Comparison of ENCODE assay signal across 24 mouse cellular contexts in genomic region chr4:147965712-147966111, GRCm38 (mm10). TPM values are rescaled to one million over a fixed set of nuclear protein-coding genes. Genes with fewer than 3 reads are reported as not detected.
A peak's percentile ranks its signal among the peaks of the same experiment; 100 is the strongest.
DNase-seq lines count a peak whose midpoint lies in the region; ATAC-seq and TF ChIP-seq lines count a peak whose summit lies in the region.
"Had no signal": no experiment of that assay in that cellular context is flagged by ENCODE, and none has a peak within 500 bp of the region (broad histone marks: within the 10 kb centered on the region; RNA-seq: fewer than 3 reads in every experiment).

No protein-coding gene starts in this region.

- TF ChIP-seq EP300 in heart, adult 2 months (IDR thresholded peaks at IDR 0.05; ENCODE audit: insufficient read depth, low read depth, low read length): peak; percentile 93
- TF ChIP-seq EP300 in heart, postnatal 0 days (IDR thresholded peaks at IDR 0.05; ENCODE audit: low read depth): peak; percentile 96

- H3K9ac ChIP-seq in heart, adult 2 months (ENCODE audit: low read depth, low read length): peak overlapping the region; percentile 42; the same call in 1 of the 2 replicates
- peak overlapping the region; percentile 47 for H3K9ac ChIP-seq in heart, embryonic 12.5 days
- 0 out of 2 replicates have a peak overlapping the region, but pooled peaks have one; percentile 23 for H3K9ac ChIP-seq in heart, postnatal 0 days (replicated peaks; ENCODE audit: low read depth, low read length)
- H3K9ac ChIP-seq: forebrain, embryonic 13.5 days; hindbrain, embryonic 13.5 days; liver, embryonic 14.5 days had no signal

- intact Hi-C loops in heart, adult 2 months (cut with DNase I): no loop called here
- intact Hi-C loops in heart, postnatal 25 days (cut with DNase I): no loop called here

- no peak for TF ChIP-seq CTCF in heart, adult 2 months (IDR thresholded peaks at IDR 0.05)
- TF ChIP-seq CTCF in heart, postnatal 0 days (IDR thresholded peaks at IDR 0.05; ENCODE audit: low read depth): no peak

- peak; percentile 44; the same call in 1 of the 2 replicates for TF ChIP-seq POLR2A in heart, adult 2 months (IDR thresholded peaks at IDR 0.05; ENCODE audit: insufficient read depth, low read depth, low read length)

- no peaks in the 10 kb centered on the region for H3K79me2 ChIP-seq in heart, adult 2 months (replicated peaks; ENCODE audit: control insufficient read depth, insufficient read depth, low read length)

- ATAC-seq in heart, embryonic 12.5 days (ENCODE audit: insufficient number of reproducible peaks, low FRiP score): peak; percentile 64
- peak; percentile 64 for ATAC-seq in heart, postnatal 0 days (ENCODE audit: insufficient read depth, low read depth)
- ATAC-seq: forebrain, embryonic 13.5 days; inflammation-experienced regulatory T-cells, adult 6 months had no signal

- peak in 1 of 2 experiments; percentile 39 for DNase-seq in heart, adult 2 months
- no peak for DNase-seq in heart, postnatal 25 days (ENCODE audit: low spot score)
- DNase-seq in heart, postnatal 0 days (ENCODE audit: low spot score): peak; percentile 86
- peak; percentile 66 to 85 for DNase-seq in kidney, postnatal 25 days
- DNase-seq in layer of hippocampus, adult 11-12 months (ENCODE audit: low spot score): no peak
- DNase-seq in cerebellum, postnatal 36 days: no peak
- DNase-seq: B cell, adult 2 months; cerebellum, adult 8-10 months; layer of hippocampus, postnatal 36 days; retina, postnatal 1 day had no signal

- H3K4me1 ChIP-seq in heart, adult 2 months (ENCODE audit: control insufficient read depth, insufficient read depth, low read length): peaks cover 7% of the 10 kb centered on the region
- H3K4me1 ChIP-seq in heart, embryonic 12.5 days (replicated peaks): peaks cover 58% of the 10 kb centered on the region
- H3K4me1 ChIP-seq in heart, postnatal 0 days (ENCODE audit: control insufficient read depth, insufficient read depth): peaks cover 36% of the 10 kb centered on the region; the same call in 1 of the 2 replicates
- H3K4me1 ChIP-seq: forebrain, embryonic 13.5 days; hindbrain, embryonic 13.5 days had no signal

- peak overlapping the region; percentile 46 for H3K4me2 ChIP-seq in heart, embryonic 12.5 days
- H3K4me2 ChIP-seq in heart, postnatal 0 days (ENCODE audit: low read depth, low read length): no peak overlapping the region
- H3K4me2 ChIP-seq: forebrain, embryonic 13.5 days; hindbrain, embryonic 13.5 days; midbrain, embryonic 11.5 days had no signal

- H3K36me3 ChIP-seq in heart, adult 2 months (ENCODE audit: control insufficient read depth, insufficient read depth, low read length): no peaks in the 10 kb centered on the region
- H3K36me3 ChIP-seq in heart, embryonic 12.5 days: no peaks in the 10 kb centered on the region
- no peaks in the 10 kb centered on the region for H3K36me3 ChIP-seq in heart, postnatal 0 days (replicated peaks; ENCODE audit: control insufficient read depth, insufficient read depth, low read length)
- H3K36me3 ChIP-seq: hindbrain, embryonic 13.5 days had no signal

- H3K9me3 ChIP-seq in heart, embryonic 12.5 days (replicated peaks): no peaks in the 10 kb centered on the region
- H3K9me3 ChIP-seq in heart, postnatal 0 days (replicated peaks; ENCODE audit: control insufficient read depth, low read length): no peaks in the 10 kb centered on the region
- H3K9me3 ChIP-seq: forebrain, embryonic 13.5 days; hindbrain, embryonic 13.5 days had no signal

- peak overlapping the region; percentile 75 for H3K27ac ChIP-seq in heart, adult 2 months
- peak overlapping the region; percentile 94 for H3K27ac ChIP-seq in heart, embryonic 12.5 days (ENCODE audit: poor library complexity, severe bottlenecking)
- peak overlapping the region; percentile 86 for H3K27ac ChIP-seq in heart, postnatal 0 days (ENCODE audit: low read depth)
- H3K27ac ChIP-seq: forebrain, embryonic 13.5 days; hindbrain, embryonic 13.5 days; liver, embryonic 14.5 days; stomach, postnatal 0 days had no signal

- no peaks in the 10 kb centered on the region for H3K27me3 ChIP-seq in heart, adult 2 months (ENCODE audit: control insufficient read depth, insufficient read depth, low read length)
- H3K27me3 ChIP-seq in heart, embryonic 12.5 days (replicated peaks): peaks cover 31% of the 10 kb centered on the region
- H3K27me3 ChIP-seq in heart, postnatal 0 days (ENCODE audit: control insufficient read depth, insufficient read depth, low read length): no peaks in the 10 kb centered on the region
- H3K27me3 ChIP-seq: forebrain, embryonic 13.5 days; hindbrain, embryonic 13.5 days had no signal

- WGBS in heart, adult 2 months: 41% methylated on average over 7 of the region's 7 CpGs
- WGBS in heart, embryonic 12.5 days: 32% methylated on average over 7 of the region's 7 CpGs
- WGBS in heart, postnatal 0 days: 27% methylated on average over 7 of the region's 7 CpGs

- no peak overlapping the region for H3K4me3 ChIP-seq in heart, adult 2 months
- H3K4me3 ChIP-seq in heart, embryonic 12.5 days: no peak overlapping the region
- no peak overlapping the region for H3K4me3 ChIP-seq in heart, postnatal 0 days (ENCODE audit: low read depth, low read length)
- H3K4me3 ChIP-seq: erythroblast, embryonic 14.5 days; forebrain, embryonic 13.5 days; hindbrain, embryonic 13.5 days had no signal

RNA-seq across cellular contexts. Expression of gene Nppb, which starts 19.9 kb away (rescaled TPM):
- total RNA-seq in heart, adult 2 months (2021): 100 to 1,000 TPM; 117 to 262 TPM
- 204 and 212 TPM in 2 replicates for polyA plus RNA-seq in heart, adult 2 months (2012; rRNA removed)
- 100 to 1,000 TPM; 169 to 448 TPM for total RNA-seq in heart, postnatal 25 days (2021)
- polyA plus RNA-seq in heart, embryonic 12.5 days (2016; fragmentation: Nextera tagmentation; extraction: Ambion mirVana): 276 and 282 TPM in 2 replicates
- 831 and 1,183 TPM in 2 replicates for total RNA-seq in heart, postnatal 0 days (2014; rRNA removed; ENCODE audit: low replicate concordance)
- 188 and 473 TPM in 2 replicates for polyA plus RNA-seq in heart, postnatal 0 days (2015; fragmentation: Nextera tagmentation; extraction: Ambion mirVana)
- total RNA-seq: common myeloid progenitor, adult 5-6 weeks; layer of hippocampus, adult 18-20 months; layer of hippocampus, postnatal 36 days; left cerebral cortex, postnatal 14 days; monocyte, adult 5-6 weeks had no signal
- polyA plus RNA-seq: erythroblast, embryonic 14.5 days; forebrain, embryonic 13.5 days; gonadal fat pad, adult 2 months; inflammation-experienced regulatory T-cells, adult 6 months; liver, embryonic 14.5 days; stomach, postnatal 0 days had no signal

RNA-seq across cellular contexts. Expression of gene 2510039O18Rik, which starts 25.0 kb away (rescaled TPM):
- total RNA-seq in heart, adult 2 months (2021): 10 to 100 TPM; 38.9 to 41.9 TPM
- 41.2 and 42.3 TPM in 2 replicates for polyA plus RNA-seq in heart, adult 2 months (2012; rRNA removed)
- 10 to 100 TPM; 36.4 to 39.3 TPM for total RNA-seq in heart, postnatal 25 days (2021)
- polyA plus RNA-seq in heart, embryonic 12.5 days (2016; fragmentation: Nextera tagmentation; extraction: Ambion mirVana): 24.6 and 24.9 TPM in 2 replicates
- total RNA-seq in heart, postnatal 0 days (2014; rRNA removed; ENCODE audit: low replicate concordance): 76.2 and 82.2 TPM in 2 replicates
- 8.9 and 10.4 TPM in 2 replicates for polyA plus RNA-seq in heart, postnatal 0 days (2015; fragmentation: Nextera tagmentation; extraction: Ambion mirVana)

RNA-seq across cellular contexts. Expression of gene Plod1, which starts 29.1 kb away (rescaled TPM):
- 10 to 100 TPM; 62.4 to 65.8 TPM for total RNA-seq in heart, adult 2 months (2021)
- 88.6 and 123 TPM in 2 replicates for polyA plus RNA-seq in heart, adult 2 months (2012; rRNA removed)
- total RNA-seq in heart, postnatal 25 days (2021): 10 to 100 TPM; 79.5 to 97.6 TPM
- polyA plus RNA-seq in heart, embryonic 12.5 days (2016; fragmentation: Nextera tagmentation; extraction: Ambion mirVana): 46.9 and 49.6 TPM in 2 replicates
- 84.0 and 107 TPM in 2 replicates for total RNA-seq in heart, postnatal 0 days (2014; rRNA removed; ENCODE audit: low replicate concordance)
- 48.9 and 55.6 TPM in 2 replicates for polyA plus RNA-seq in heart, postnatal 0 days (2015; fragmentation: Nextera tagmentation; extraction: Ambion mirVana)

RNA-seq across cellular contexts. Expression of gene Nppa, which starts 34.8 kb away (rescaled TPM):
- 1,000 to 10,000 TPM; 1,237 to 1,820 TPM for total RNA-seq in heart, adult 2 months (2021)
- polyA plus RNA-seq in heart, adult 2 months (2012; rRNA removed): 4,085 and 4,474 TPM in 2 replicates
- 1,000 to 10,000 TPM; 2,183 to 2,475 TPM for total RNA-seq in heart, postnatal 25 days (2021)
- 5,688 and 5,948 TPM in 2 replicates for polyA plus RNA-seq in heart, embryonic 12.5 days (2016; fragmentation: Nextera tagmentation; extraction: Ambion mirVana)
- 2,556 and 3,370 TPM in 2 replicates for total RNA-seq in heart, postnatal 0 days (2014; rRNA removed; ENCODE audit: low replicate concordance)
- polyA plus RNA-seq in heart, postnatal 0 days (2015; fragmentation: Nextera tagmentation; extraction: Ambion mirVana): 9,636 and 10,119 TPM in 2 replicates
- total RNA-seq: adrenal gland, adult 18-20 months; common myeloid progenitor, adult 5-6 weeks; layer of hippocampus, adult 18-20 months; layer of hippocampus, postnatal 36 days; monocyte, adult 5-6 weeks had no signal
- polyA plus RNA-seq: erythroblast, embryonic 14.5 days; gonadal fat pad, adult 2 months; inflammation-experienced regulatory T-cells, adult 6 months; liver, embryonic 14.5 days had no signal

Comparison
In these comparisons a context has a peak if more than half of its experiments do, and no peak if none do; other contexts are left out.
1. DNase-seq: peak in heart, postnatal 0 days (single experiment) and kidney, postnatal 25 days (2 of 2); none in heart, postnatal 25 days (single experiment), layer of hippocampus, adult 11-12 months (single experiment) and cerebellum, postnatal 36 days (0 of 2).
2. Peak in every context shown above with its lines, with median percentiles within 50 percentile points of each other: H3K27ac ChIP-seq and H3K9ac ChIP-seq.